Mouse (Mus musculus): ENCODE measurements around the gene Tenm4.

Gene Tenm4

GRCm38 (mm10) chr7:96680405-96680804 is 509.4 kb downstream of the Tenm4 start:
- no peak for DNase-seq (ENCODE audit: low spot score in 2 of 2)

GRCm38 (mm10) chr7:96681808-96682207 is 510.8 kb downstream of the Tenm4 start:
- DNase-seq (ENCODE audit: low spot score in 2 of 2): no peak

GRCm38 (mm10) chr7:96688141-96688540 is 517.1 kb downstream of the Tenm4 start:
- DNase-seq (ENCODE audit: low spot score in 2 of 2): no peak

DNA sequence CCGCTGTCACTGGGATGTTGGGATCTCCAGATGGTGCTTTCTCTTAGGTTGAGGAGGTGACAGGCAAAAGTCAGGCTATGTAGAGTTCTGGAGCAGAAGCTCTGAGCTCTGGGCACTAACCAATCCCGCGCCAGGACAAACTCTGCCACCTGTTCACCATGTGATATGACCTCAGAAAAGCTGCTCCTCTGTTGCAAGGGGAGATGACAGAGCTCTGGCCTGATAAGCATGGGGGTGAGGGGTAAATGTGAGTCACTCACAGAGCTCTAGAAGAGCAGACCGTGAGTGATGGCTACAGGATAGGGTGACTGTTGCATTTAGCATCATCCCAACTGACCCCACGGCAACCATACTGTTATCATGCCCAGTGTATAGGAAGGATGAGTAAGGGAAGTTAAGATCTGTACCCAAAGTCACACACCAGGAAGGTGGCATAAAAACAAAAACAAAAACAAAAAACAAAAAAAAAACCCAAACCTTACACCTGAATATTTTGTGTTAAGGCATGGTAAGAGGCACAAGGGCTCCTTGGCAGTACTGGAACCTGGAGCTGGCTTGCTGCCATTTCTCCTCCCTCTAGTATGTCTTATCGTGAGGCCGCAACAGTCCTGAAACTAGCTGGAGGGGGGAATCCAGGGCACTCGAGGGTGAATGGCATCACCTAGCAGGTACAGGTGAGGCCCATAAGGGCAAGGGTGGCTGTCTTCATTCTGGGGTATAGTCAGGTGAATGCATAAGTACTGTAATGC is 530.2 kb downstream of the Tenm4 start:
- DNase-seq (ENCODE audit: low spot score in 2 of 2): no peak

DNA sequence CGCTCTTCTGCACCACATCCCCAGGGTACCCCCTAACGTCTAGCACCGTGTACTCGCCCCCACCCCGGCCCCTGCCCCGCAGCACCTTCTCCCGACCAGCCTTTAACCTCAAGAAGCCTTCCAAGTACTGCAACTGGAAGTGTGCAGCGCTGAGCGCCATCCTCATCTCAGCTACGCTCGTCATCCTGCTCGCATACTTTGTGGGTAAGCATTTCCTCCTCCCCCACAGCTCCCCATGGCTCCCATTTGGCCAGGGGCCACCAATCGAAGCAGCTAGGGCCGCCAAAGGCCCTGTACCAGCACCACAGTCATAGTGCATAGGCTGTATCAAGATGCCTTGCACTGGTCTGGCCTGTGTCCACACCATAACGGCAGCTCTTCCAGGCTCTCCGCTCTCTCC is 532.9 kb downstream of the Tenm4 start:
- DNase-seq (ENCODE audit: low spot score in 2 of 2): no peak

- no peak for DNase-seq (ENCODE audit: low spot score in 2 of 2)
Measured at GRCm38 (mm10) chr7:96705307-96706129, 534.5 kb downstream of the Tenm4 start.

GRCm38 (mm10) chr7:96706531-96706930 is 535.5 kb downstream of the Tenm4 start:
- DNase-seq (ENCODE audit: low spot score in 2 of 2): no peak

DNA sequence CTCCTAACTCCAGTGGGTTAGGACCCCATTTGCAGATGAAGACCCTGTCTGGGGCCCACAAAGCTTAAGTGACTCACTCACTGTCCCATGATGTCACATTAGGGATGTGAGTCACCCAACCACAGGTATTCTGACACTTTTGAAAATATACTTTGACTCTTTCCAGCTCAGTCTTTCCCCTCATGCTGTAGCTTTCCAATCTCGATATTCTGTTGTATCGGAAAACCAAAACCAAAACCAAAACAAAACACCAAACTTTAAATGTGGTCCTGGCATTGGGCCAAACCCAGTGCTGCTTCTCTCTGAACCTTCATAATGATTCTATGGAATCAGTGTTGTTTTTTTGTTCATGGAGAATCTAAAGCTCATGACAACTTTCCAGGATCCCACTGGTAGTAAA is 536.1 kb downstream of the Tenm4 start:
- DNase-seq (ENCODE audit: low spot score in 2 of 2): no peak

DNA sequence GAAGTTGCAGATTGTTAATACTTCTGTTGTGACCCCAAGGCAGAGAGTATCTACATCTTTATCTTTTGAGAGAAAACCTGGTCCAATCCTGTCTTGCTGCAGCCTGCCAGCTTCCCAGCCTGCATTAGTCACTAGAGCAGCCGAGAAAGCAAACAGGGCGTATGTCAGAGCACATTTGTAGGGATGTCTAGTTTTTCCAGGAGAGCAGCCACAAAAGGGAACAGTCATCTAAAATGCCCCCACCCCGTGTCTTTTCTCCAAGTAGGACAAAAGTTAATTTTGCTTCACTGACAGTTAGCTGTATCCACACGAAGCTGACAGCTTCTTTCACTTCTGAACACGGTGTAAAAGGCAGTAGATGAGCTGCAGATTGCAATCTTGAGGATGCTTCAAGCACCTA is 537.0 kb downstream of the Tenm4 start:
- peak; percentile 27 to 40 for DNase-seq (ENCODE audit: low spot score in 2 of 2)

DNA sequence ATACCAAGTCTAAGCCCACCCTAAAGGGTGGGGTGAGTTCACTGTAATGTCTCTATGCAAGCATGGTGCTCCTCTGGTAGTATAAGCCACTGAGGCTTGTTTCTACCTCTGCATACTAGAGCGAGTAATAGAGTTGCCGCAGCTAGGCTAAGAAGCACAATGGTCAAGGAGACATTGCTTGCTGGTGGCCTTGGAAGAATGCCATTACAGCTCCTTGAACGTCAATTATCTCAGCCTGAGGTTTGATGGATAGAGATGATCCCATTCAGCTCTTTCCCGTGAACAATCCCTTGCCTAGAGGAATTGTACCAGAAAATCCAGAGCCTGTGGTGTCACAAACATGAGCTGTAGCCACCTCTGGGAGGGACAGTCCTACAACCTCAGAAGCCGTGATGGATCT is 537.5 kb downstream of the Tenm4 start:
- DNase-seq (ENCODE audit: low spot score in 2 of 2): no peak

DNA sequence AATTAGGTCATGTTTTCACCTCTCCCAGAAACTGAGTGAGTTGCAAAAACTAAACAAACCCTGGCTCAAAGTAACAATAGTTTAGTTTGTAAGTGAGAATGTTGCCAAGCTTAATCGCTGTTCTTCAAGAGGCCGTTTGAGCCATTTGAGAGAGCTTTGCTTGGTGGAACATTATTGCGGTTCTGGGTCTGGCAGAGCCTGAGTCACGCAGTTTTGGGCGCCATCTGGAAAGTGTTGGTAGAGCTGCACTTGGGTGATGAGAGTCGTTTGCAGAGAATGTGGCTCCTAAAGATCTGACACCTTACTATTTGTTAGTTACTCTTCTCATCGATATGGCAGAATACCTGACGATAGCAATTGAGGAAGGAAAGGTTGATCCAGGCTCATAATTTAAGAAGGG is 537.9 kb downstream of the Tenm4 start:
- DNase-seq (ENCODE audit: low spot score in 2 of 2): no peak

GRCm38 (mm10) chr7:96709891-96710290 is 538.8 kb downstream of the Tenm4 start:
- no peak for DNase-seq (ENCODE audit: low spot score in 2 of 2)

GRCm38 (mm10) chr7:96710658-96711071 is 539.6 kb downstream of the Tenm4 start:
- DNase-seq (ENCODE audit: low spot score in 2 of 2): peak in 1 of 2 experiments; percentile 15

- DNase-seq (ENCODE audit: low spot score in 2 of 2): no peak
Measured at GRCm38 (mm10) chr7:96712876-96713275, 541.8 kb downstream of the Tenm4 start.

GRCm38 (mm10) chr7:96716911-96717310 is 545.9 kb downstream of the Tenm4 start:
- DNase-seq (ENCODE audit: low spot score in 2 of 2): no peak

- DNase-seq (ENCODE audit: low spot score in 2 of 2): no peak
Measured at GRCm38 (mm10) chr7:96718201-96719155, 547.4 kb downstream of the Tenm4 start.

DNA sequence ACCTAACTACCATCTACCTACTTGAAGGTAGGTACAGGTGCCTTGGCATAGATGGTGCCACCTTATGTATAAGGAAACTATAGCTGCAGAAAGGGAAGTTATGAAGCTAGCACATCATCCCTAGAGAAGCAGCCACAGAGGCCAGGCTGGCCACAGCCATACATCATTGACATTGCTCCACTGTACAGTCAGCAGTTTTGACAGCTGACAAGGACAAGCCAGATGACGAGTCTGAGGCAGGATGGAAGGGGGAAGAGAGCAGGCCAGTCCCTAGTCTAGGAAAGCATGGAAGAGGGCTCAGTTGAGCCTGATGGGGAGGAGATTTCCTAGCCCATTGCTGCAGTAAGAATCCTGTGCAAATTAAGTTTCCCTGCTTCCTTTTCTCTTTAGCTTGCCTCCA is 548.9 kb downstream of the Tenm4 start:
- DNase-seq (ENCODE audit: low spot score in 2 of 2): no peak

DNA sequence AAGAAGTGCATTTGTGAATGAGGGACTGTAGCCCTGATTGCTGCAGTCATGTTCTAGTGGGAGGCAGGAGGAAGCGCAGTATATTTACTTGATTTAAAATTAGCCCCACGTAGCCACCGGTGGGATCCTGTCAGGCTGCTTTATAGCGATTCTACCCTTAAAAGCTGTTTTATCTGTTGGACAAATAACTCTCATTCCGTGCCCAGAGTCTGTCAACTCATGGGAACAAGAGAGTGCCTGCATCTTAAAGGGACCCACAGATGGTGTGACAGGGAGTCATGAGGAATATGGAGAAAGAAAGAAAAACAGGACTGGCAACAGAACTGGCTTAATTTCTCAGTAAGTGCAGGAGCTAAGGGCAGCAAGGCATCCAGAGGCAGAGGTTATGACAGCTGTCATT is 549.4 kb downstream of the Tenm4 start:
- DNase-seq (ENCODE audit: low spot score in 2 of 2): no peak

DNA sequence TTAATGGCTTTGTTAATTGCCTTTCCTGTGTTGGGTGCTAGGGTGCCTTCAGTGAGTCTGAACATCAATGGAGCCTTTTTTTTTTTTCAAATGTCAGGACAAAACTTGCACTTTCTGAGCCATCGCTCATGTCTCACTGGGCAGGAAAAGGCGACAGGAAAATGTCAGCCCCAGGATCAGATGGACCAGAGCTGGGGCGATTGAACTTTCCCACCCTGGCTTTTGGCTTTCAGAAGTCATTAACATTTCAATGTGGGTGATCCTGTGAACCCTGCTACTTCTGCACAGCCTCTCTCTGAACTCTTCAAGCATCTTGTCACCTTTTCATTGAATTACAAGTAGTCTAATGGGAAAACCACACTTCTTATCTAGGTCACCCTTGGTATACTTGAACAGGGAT is 551.8 kb downstream of the Tenm4 start:
- no peak for DNase-seq (ENCODE audit: low spot score in 2 of 2)

- DNase-seq (ENCODE audit: low spot score in 2 of 2): no peak
Measured at GRCm38 (mm10) chr7:96725603-96726002, 554.6 kb downstream of the Tenm4 start.

GRCm38 (mm10) chr7:96730360-96730759 is 559.3 kb downstream of the Tenm4 start:
- no peak for DNase-seq (ENCODE audit: low spot score in 2 of 2)

- DNase-seq (ENCODE audit: low spot score in 2 of 2): no peak
Measured at GRCm38 (mm10) chr7:96731947-96732346, 560.9 kb downstream of the Tenm4 start.

Data from urinary bladder, postnatal 36 days (tissue).